Mouse (Mus musculus): ENCODE measurements at regions not wholly inside any gene's neighbourhood (a gene's known extent, or its start where the extent isn't known, plus 50 kb on each side); places are given as distances from the start of the nearest gene placed in this dataset.

DNA sequence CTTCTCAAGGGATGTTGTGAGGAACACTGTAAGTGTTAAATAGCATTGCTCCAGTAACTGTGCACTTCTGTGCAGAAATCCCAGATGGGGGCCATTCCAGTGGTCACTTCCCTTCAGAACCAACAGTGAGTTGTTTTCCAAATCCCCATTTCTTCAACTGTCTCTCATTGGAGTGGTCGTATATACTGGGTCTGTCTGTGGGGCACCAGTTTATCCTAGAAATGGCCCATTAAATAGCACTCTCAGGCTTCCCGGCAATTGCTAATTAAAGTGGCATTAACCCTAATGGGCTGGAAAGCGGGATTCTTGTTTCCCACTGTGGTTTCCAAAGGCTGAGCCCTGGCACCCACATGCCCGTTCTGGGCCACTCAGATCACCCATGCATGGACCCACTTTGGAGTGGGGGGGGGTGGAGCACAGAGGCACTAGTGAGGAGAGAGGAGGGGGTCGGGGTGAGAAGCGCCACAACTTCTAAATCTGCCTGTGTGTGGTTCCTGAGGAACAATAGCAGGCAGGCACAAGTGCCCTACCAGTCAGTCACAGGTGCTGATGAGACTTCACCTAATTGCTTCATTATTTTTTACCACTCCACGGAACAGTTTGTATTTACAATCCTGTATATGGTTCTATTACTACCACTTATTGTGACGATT, 78.1 kb downstream of the Fam204a start:
- Histone ChIP-seq H3K4me2 (replicated peaks) (peak overlapping the region; percentile 43), H3K27me3 (peaks cover 76% of the 10 kb centered on the region), H3K27ac (no peak overlapping the region), H3K4me1 (peaks cover 24% of the 10 kb centered on the region), H3K9me3 (no peaks in the 10 kb centered on the region), H3K9ac (no peak overlapping the region), H3K36me3 (no peaks in the 10 kb centered on the region), H3K4me3 (no peak overlapping the region)
- 15% methylated on average over 8 of the region's 8 CpGs for WGBS
- ATAC-seq (ENCODE audit: low FRiP score, low read depth): no peak

DNA sequence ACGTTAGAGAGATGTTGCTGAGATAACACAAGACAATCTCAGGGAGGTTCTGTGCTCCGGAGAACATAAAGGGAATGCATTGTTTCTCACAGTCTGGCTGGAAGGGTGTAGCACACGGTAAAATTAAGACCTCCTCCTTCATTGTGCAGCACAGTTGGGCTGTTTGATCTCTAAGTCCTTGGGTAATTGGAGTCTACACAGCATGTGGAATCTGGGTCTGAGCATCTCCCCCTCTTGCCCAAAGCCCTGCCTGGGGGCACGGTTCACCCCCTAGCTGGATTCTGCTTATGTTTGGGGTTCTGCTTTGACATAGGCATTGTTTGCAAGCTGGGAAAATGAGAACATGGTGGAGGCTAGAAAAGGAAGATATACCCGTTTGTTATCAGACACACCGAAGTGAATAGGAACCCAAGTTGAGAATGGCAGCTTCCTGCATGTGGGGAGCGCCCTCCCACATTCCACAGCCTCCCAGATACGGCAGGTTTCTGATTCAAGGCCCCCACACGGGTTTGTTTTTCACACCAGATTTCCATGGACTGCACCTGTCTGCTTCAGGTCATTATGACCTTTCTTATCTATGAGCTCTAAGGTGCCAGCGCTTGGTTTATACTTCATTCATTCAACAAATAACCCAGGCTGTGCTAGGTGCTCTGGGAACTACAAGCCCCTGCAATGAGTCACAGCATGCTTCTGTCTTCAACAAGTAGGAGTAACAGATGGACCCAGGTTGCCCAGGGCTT, 79.9 kb downstream of the Fam204a start:
- no peaks in the 10 kb centered on the region for H3K9me3 ChIP-seq
- peak overlapping the region; percentile 23 for H3K4me3 ChIP-seq
- H3K36me3 ChIP-seq: no peaks in the 10 kb centered on the region
- H3K27ac ChIP-seq: 0 out of 2 replicates have a peak overlapping the region, but pooled peaks have one; percentile 15
- ATAC-seq (ENCODE audit: low FRiP score, low read depth): no peak
- H3K4me1 ChIP-seq: peaks cover 24% of the 10 kb centered on the region
- peaks cover 79% of the 10 kb centered on the region for H3K27me3 ChIP-seq
- H3K9ac ChIP-seq: no peak overlapping the region
- WGBS: 46% methylated on average over 10 of the region's 10 CpGs
- peak overlapping the region; percentile 43 for H3K4me2 ChIP-seq (replicated peaks)

- Histone ChIP-seq H3K27ac (no peak overlapping the region), H3K4me3 (peak overlapping the region; percentile 42), H3K4me2 (replicated peaks) (peak overlapping the region; percentile 59), H3K4me1 (peaks cover 24% of the 10 kb centered on the region), H3K27me3 (peaks cover 79% of the 10 kb centered on the region), H3K9me3 (no peaks in the 10 kb centered on the region), H3K36me3 (no peaks in the 10 kb centered on the region), H3K9ac (peak overlapping the region; percentile 43; the same call in 1 of the 2 replicates)
- 85% methylated on average over 5 of the region's 5 CpGs for WGBS
- ATAC-seq (ENCODE audit: low FRiP score, low read depth): no peak
These were observed 81.3 kb downstream of the Fam204a start for GRCm38 (mm10) chr19:60145242-60145641.

GRCm38 (mm10) chr19:60144336-60144989, 82.0 kb downstream of the Fam204a start:
- H3K36me3 ChIP-seq: no peaks in the 10 kb centered on the region
- H3K4me2 ChIP-seq (replicated peaks): peak overlapping the region; percentile 59
- peak overlapping the region; percentile 42 for H3K4me3 ChIP-seq
- no peaks in the 10 kb centered on the region for H3K9me3 ChIP-seq
- peaks cover 73% of the 10 kb centered on the region for H3K27me3 ChIP-seq
- H3K9ac ChIP-seq: peak overlapping the region; percentile 43; the same call in 1 of the 2 replicates
- H3K27ac ChIP-seq: no peak overlapping the region
- H3K4me1 ChIP-seq: peaks cover 20% of the 10 kb centered on the region
- WGBS: 3% methylated on average over 20 of the region's 20 CpGs
- ATAC-seq (ENCODE audit: low FRiP score, low read depth): peak; percentile 64; the same call in 1 of the 2 replicates

- H3K27ac ChIP-seq: no peak overlapping the region
- ATAC-seq (ENCODE audit: low FRiP score, low read depth): no peak
- H3K36me3 ChIP-seq: no peaks in the 10 kb centered on the region
- H3K4me3 ChIP-seq: no peak overlapping the region
- WGBS: 45% methylated on average over 2 of the region's 2 CpGs
- H3K4me1 ChIP-seq: no peaks in the 10 kb centered on the region
- peaks cover 27% of the 10 kb centered on the region for H3K27me3 ChIP-seq
- no peak overlapping the region for H3K4me2 ChIP-seq (replicated peaks)
- H3K9ac ChIP-seq: no peak overlapping the region
- H3K9me3 ChIP-seq: no peaks in the 10 kb centered on the region
These were observed 87.6 kb downstream of the Fam204a start for GRCm38 (mm10) chr19:60138881-60139280.

DNA sequence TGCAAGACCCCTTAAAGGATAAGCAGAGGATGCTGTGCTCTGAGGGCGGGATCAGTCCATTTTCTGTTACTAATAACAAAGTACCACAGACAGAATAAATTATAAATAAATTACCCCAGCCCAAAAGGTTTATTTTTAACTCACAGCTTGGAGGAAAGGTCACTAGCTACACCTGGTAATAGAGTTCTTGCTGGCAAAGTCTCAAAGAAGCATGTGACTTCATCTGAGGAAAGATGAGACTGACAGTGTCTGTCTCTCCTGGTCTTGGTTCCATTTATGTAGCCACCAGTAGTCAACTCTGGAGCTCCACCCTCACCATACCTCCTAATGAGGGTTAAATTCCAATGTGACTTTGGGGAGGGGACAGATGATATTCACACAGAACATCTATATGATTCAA, 90.0 kb downstream of the Fam204a start:
- no peak overlapping the region for H3K4me2 ChIP-seq (replicated peaks)
- peaks cover 9% of the 10 kb centered on the region for H3K27me3 ChIP-seq
- H3K4me1 ChIP-seq: no peaks in the 10 kb centered on the region
- no peak overlapping the region for H3K4me3 ChIP-seq
- H3K27ac ChIP-seq: no peak overlapping the region
- H3K9me3 ChIP-seq: no peaks in the 10 kb centered on the region
- no peak overlapping the region for H3K9ac ChIP-seq
- H3K36me3 ChIP-seq: no peaks in the 10 kb centered on the region
- ATAC-seq (ENCODE audit: low FRiP score, low read depth): no peak
- WGBS: 77% methylated on average over 1 of the region's 1 CpGs

GRCm38 (mm10) chr19:60134447-60135328, 91.8 kb downstream of the Fam204a start:
- Histone ChIP-seq H3K9me3 (no peaks in the 10 kb centered on the region), H3K9ac (no peak overlapping the region), H3K36me3 (no peaks in the 10 kb centered on the region), H3K4me3 (no peak overlapping the region), H3K27ac (no peak overlapping the region), H3K4me2 (replicated peaks) (no peak overlapping the region), H3K27me3 (peaks cover 3% of the 10 kb centered on the region; the same call in 1 of the 2 replicates), H3K4me1 (no peaks in the 10 kb centered on the region)
- WGBS: 70% methylated on average over 4 of the region's 4 CpGs
- no peak for ATAC-seq (ENCODE audit: low FRiP score, low read depth)

GRCm38 (mm10) chr19:60129635-60130034, 96.9 kb downstream of the Fam204a start:
- WGBS: 93% methylated on average over 2 of the region's 2 CpGs
- Histone ChIP-seq H3K4me3 (no peak overlapping the region), H3K4me1 (no peaks in the 10 kb centered on the region), H3K27ac (no peak overlapping the region), H3K27me3 (no peaks in the 10 kb centered on the region), H3K36me3 (no peaks in the 10 kb centered on the region), H3K9me3 (no peaks in the 10 kb centered on the region), H3K9ac (no peak overlapping the region), H3K4me2 (replicated peaks) (no peak overlapping the region)
- ATAC-seq (ENCODE audit: low FRiP score, low read depth): no peak

- no peaks in the 10 kb centered on the region for H3K9me3 ChIP-seq
- H3K4me1 ChIP-seq: peaks cover 5% of the 10 kb centered on the region
- WGBS: 78% methylated on average over 2 of the region's 2 CpGs
- H3K4me2 ChIP-seq (replicated peaks): no peak overlapping the region
- H3K36me3 ChIP-seq: no peaks in the 10 kb centered on the region
- H3K4me3 ChIP-seq: no peak overlapping the region
- ATAC-seq (ENCODE audit: low FRiP score, low read depth): no peak
- H3K27me3 ChIP-seq: no peaks in the 10 kb centered on the region
- H3K27ac ChIP-seq: no peak overlapping the region
- no peak overlapping the region for H3K9ac ChIP-seq
These were observed 101.9 kb downstream of the Fam204a start for GRCm38 (mm10) chr19:60124638-60125037.

DNA sequence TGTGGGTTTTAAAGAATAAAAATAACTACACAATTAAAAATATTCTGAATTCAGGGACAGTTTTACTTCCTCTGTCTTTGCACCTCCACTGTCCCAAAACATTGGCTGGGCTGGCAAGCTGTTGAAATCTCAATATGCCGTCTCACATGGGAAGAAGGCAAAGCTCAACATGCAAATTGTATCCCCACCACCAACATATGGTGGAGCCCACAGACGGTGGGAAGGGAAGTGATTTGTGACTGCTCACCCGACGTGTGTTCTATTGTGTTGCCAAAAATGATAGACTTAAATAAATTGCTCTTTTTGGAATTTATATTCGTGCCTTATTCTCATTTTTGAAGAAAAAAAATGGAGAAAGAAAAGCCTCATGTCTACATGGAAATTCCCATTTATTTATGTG, 105.6 kb downstream of the Fam204a start:
- ATAC-seq (ENCODE audit: low FRiP score, low read depth): no peak

DNA sequence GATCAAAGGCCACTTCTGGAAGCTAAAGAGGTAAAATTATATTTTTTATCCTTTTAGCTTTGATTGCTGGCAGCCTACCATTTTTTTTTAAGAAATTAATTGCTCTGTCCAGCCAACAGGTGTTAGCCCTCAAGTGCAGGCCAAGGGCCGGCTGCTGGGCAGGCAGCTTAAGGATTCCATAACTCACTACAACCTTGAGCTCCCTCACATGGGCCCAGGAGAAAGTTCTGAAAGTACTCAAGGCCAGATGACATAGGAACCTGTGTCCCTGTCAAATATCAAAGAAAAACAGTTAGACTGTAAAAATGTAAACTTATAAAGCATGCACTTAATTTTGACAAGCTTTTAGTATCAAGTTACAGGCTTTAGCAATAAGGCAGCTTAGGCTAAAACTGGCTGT, 107.5 kb downstream of the Fam204a start:
- Histone ChIP-seq H3K4me3 (no peak overlapping the region), H3K27ac (no peak overlapping the region), H3K9me3 (no peaks in the 10 kb centered on the region), H3K27me3 (no peaks in the 10 kb centered on the region), H3K36me3 (no peaks in the 10 kb centered on the region), H3K4me2 (replicated peaks) (no peak overlapping the region), H3K9ac (no peak overlapping the region), H3K4me1 (peaks cover 14% of the 10 kb centered on the region)
- no peak for ATAC-seq (ENCODE audit: low FRiP score, low read depth)
- 5% methylated on average over 1 of the region's 1 CpGs for WGBS

More for the DNA sequence above, 105.6 kb downstream of the Fam204a start:
- Histone ChIP-seq H3K36me3 (no peaks in the 10 kb centered on the region), H3K27me3 (no peaks in the 10 kb centered on the region), H3K4me2 (replicated peaks) (no peak overlapping the region), H3K9ac (no peak overlapping the region), H3K27ac (no peak overlapping the region), H3K9me3 (no peaks in the 10 kb centered on the region), H3K4me3 (no peak overlapping the region), H3K4me1 (peaks cover 14% of the 10 kb centered on the region)
- WGBS: 61% methylated on average over 5 of the region's 5 CpGs
